Mouse (Mus musculus): ENCODE measurements around the gene Gm10053.

Gene Gm10053

GRCm38 (mm10) chr19:24899578-24900544 lies 24.4 kb downstream of the Gm10053 start:
- DNase-seq: peak; percentile 6

- DNase-seq: no peak
Measured at GRCm38 (mm10) chr19:24900581-24901220, 25.2 kb downstream of the Gm10053 start, which contains the start of gene Foxd4. TSS of gene Foxd4 (minus strand) at chr19:24901197.

- no peak for DNase-seq
Measured at GRCm38 (mm10) chr19:24901666-24902065, 26.2 kb downstream of the Gm10053 start.

- DNase-seq: no peak
Measured at GRCm38 (mm10) chr19:24902256-24902655, 26.8 kb downstream of the Gm10053 start.

GRCm38 (mm10) chr19:24902821-24903220 lies 27.3 kb downstream of the Gm10053 start:
- DNase-seq: no peak

GRCm38 (mm10) chr19:24907655-24908054 lies 32.2 kb downstream of the Gm10053 start:
- no peak for DNase-seq

- DNase-seq: no peak
Measured at GRCm38 (mm10) chr19:24908385-24909155, 33.1 kb downstream of the Gm10053 start.

- DNase-seq: no peak
Measured at GRCm38 (mm10) chr19:24920866-24921265, 45.4 kb downstream of the Gm10053 start.

Data from kidney, postnatal 14 days (tissue).